Mouse (Mus musculus): ENCODE measurements around the gene Scml4. TPM values are rescaled to one million over a fixed set of nuclear protein-coding genes. Genes with fewer than 3 reads are reported as not detected.

Scml4 gene
- total RNA-seq (2023) = 297 TPM

DNA sequence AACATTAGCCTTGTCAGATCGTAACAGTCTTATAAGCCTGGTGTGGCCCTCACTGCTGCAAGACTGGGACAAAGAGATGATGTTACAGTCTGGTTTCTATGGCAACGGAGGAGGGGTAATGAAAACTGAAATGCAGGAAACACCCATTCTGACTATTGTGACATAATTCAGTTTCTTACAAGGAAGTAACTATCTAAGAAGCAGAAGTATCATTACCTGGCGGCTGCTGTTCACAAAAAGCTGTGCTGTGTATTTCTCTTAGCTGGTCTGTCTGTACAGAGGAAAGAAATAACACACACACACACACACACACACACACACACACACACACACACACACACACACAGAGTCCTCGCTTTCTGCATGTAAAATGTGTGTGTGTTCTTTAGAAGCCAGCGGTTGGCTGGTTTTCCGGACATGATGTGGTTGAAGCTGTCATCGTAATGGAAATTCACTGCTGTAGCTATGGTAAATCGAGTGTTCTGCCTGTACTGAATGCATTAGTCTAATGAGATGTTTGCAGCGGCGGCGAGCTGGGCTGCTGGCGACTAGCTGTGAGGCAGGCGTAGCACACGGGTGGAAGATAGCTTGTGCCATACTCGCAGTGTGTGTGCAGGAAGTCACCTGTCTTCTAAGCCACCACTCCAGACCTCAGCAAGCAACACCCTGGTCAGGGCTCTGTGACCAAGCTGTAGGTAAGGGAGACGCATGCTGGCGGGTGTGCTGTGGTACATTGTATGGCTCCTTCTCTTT lies at the start of gene Scml4:
Gene Scml4, plus strand, starts transcription at position 212 of the 753 bp plus-strand sequence.

Other genes with a start within 250 kb of the Scml4 start
- gene Sec63, start 98.9 kb upstream of the Scml4 start, total RNA-seq (2023) = 52.9 TPM

Data from CD8-positive naive resting alpha-beta T cell, adult 57 days (primary cell).